Mouse (Mus musculus) frontal cortex, postnatal 36 days (tissue): ENCODE measurements at regions not wholly inside any gene's neighbourhood (a gene's known extent, or its start where the extent isn't known, plus 50 kb on each side); places are given as distances from the start of the nearest gene placed in this dataset.

Experiments used
- DNase-seq, 2 experiments: peaks; one replicate each; pipeline ENCODE4 v3.0.0; 2022; ENCODE audit warnings: low spot score in 2 of 2

- no peak for DNase-seq
Observed at GRCm38 (mm10) chr5:136619315-136620231, 52.3 kb upstream of the Cux1 start.

- DNase-seq: no peak
Observed at GRCm38 (mm10) chr5:136620234-136620633, 52.9 kb upstream of the Cux1 start.

- DNase-seq: no peak
Observed at GRCm38 (mm10) chr5:136621336-136622125, 54.2 kb upstream of the Cux1 start.

- no peak for DNase-seq
Observed at GRCm38 (mm10) chr5:136622152-136622551, 54.9 kb upstream of the Cux1 start.

- peak; percentile 48 to 61 for DNase-seq
Observed at GRCm38 (mm10) chr5:136622721-136623542, 55.6 kb upstream of the Cux1 start.

GRCm38 (mm10) chr5:136623791-136624190 lies 56.5 kb upstream of the Cux1 start:
- no peak for DNase-seq

- DNase-seq: no peak
Observed at GRCm38 (mm10) chr5:136625176-136625991, 58.1 kb upstream of the Cux1 start.

- no peak for DNase-seq
Observed at GRCm38 (mm10) chr5:136626142-136626771, 59.0 kb upstream of the Cux1 start.

GRCm38 (mm10) chr5:136626891-136627290 lies 59.6 kb upstream of the Cux1 start:
- no peak for DNase-seq

- DNase-seq: peak; percentile 8 to 43
Observed at GRCm38 (mm10) chr5:136627671-136628292, 60.5 kb upstream of the Cux1 start.

GRCm38 (mm10) chr5:136628502-136628901 lies 61.2 kb upstream of the Cux1 start:
- no peak for DNase-seq

- no peak for DNase-seq
Observed at GRCm38 (mm10) chr5:136632286-136632685, 60.7 kb upstream of the Myl10 start.

- no peak for DNase-seq
Observed at GRCm38 (mm10) chr5:136633901-136634300, 59.0 kb upstream of the Myl10 start.

- no peak for DNase-seq
Observed at GRCm38 (mm10) chr5:136635119-136635518, 57.8 kb upstream of the Myl10 start.

- no peak for DNase-seq
Observed at GRCm38 (mm10) chr5:136636476-136636875, 56.5 kb upstream of the Myl10 start.

- DNase-seq: peak; percentile 9 to 28
Observed at GRCm38 (mm10) chr5:136637872-136638271, 55.1 kb upstream of the Myl10 start.

GRCm38 (mm10) chr5:136640871-136641619 lies 51.9 kb upstream of the Myl10 start:
- DNase-seq: no peak

- DNase-seq: no peak
Observed at GRCm38 (mm10) chr5:136642208-136642607, 50.7 kb upstream of the Myl10 start.
